16 mouse cellular contexts compared by ENCODE assay signal in genomic region chr3:141752172-141752571, GRCm38 (mm10).
"Had no signal": no experiment of that assay in that cellular context is flagged by ENCODE, and none has a peak within 500 bp of the region (broad histone marks: within the 10 kb centered on the region; RNA-seq: fewer than 3 reads in every experiment).

No protein-coding gene starts in this region.

- H3K9me3 ChIP-seq: limb, embryonic 12.5 days; liver, embryonic 13.5 days; lung, embryonic 15.5 days; neural tube, embryonic 12.5 days had no signal

- ATAC-seq: intestine, postnatal 0 days; liver, postnatal 0 days had no signal

- DNase-seq: kidney, adult 8-10 months; kidney, postnatal 36 days; layer of hippocampus, adult 9-11 months; layer of hippocampus, postnatal 36 days; liver; liver, embryonic 13.5 days; liver, postnatal 0 days; lung, postnatal 14 days; thymus, postnatal 36 days had no signal

- H3K27me3 ChIP-seq: limb, embryonic 12.5 days; liver, embryonic 13.5 days; lung, embryonic 15.5 days; megakaryocyte, embryonic 14.5 days; neural tube, embryonic 12.5 days had no signal

- H3K36me3 ChIP-seq: limb, embryonic 12.5 days; liver, embryonic 13.5 days; lung, embryonic 15.5 days; neural tube, embryonic 12.5 days had no signal

- H3K27ac ChIP-seq: kidney, postnatal 0 days; limb, embryonic 12.5 days; liver, embryonic 13.5 days; lung, embryonic 15.5 days; macrophage; neural tube, embryonic 12.5 days had no signal

- H3K4me3 ChIP-seq: limb, embryonic 12.5 days; liver, embryonic 13.5 days; lung, embryonic 15.5 days; megakaryocyte, embryonic 14.5 days; neural tube, embryonic 12.5 days had no signal

- H3K4me1 ChIP-seq: limb, embryonic 12.5 days; liver, embryonic 13.5 days; lung, embryonic 15.5 days; megakaryocyte, embryonic 14.5 days; neural tube, embryonic 12.5 days had no signal

- H3K9ac ChIP-seq: limb, embryonic 12.5 days; liver, embryonic 13.5 days; liver, postnatal 0 days; lung, embryonic 15.5 days; neural tube, embryonic 12.5 days had no signal

- H3K4me2 ChIP-seq: limb, embryonic 12.5 days; liver, embryonic 13.5 days; lung, embryonic 15.5 days; neural tube, embryonic 12.5 days had no signal
